Mouse (Mus musculus): Measurements from ENCODE around the gene Ptrh1. TPM values are rescaled to one million over a fixed set of nuclear protein-coding genes. Genes with fewer than 3 reads are reported as not detected.
A peak's percentile ranks its signal among the peaks of the same experiment; 100 is the strongest.

Gene Ptrh1
- polyA plus RNA-seq (2014; fragmentation: Nextera tagmentation; extraction: Ambion mirVana): 3.7 and 5.7 TPM in 2 replicates

DNA sequence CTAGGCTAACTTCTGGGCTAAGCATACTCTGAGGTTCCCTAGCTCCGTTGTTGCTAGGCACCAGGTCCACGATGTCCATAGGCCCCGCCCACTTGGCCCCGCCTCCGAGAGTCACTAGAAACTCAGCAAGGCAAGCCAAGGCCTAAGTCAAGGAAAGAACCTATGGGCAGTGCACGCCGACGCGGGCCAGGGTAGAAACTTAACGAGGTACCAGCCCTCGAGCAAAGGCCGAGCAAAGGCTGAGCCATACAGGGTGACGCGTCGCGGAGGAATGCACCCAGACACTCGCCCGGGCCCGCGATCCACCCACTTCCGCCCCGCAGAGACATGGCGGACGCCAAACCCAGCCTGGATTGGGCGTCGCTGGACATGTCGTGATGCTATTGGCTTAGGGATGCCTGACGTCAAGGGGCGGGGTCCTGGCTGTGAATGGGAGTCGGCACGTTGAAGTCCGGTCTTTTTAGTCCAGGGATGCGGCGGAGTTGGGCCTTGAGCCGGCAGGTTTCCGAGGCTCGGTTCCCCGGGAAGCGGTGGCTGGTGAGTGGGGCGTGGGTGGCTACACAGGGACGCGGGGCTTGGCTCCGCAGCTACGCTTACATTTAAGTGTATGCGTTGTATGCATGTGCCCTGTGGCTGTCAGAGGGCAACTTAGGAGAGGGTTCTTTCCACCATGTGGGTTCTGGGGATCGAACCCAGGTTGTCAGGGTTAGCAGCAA lies at the start of gene Ptrh1, which contains the start of gene Ttc16:
TSS of gene Ptrh1 (plus strand) at position 428 of the 716 bp plus-strand sequence.
TSS of gene Ttc16 (minus strand) at position 275 of the 716 bp plus-strand sequence.
- H3K9me3 ChIP-seq (replicated peaks; ENCODE audit: control insufficient read depth, low read length): no peaks in the 10 kb centered on the region
- peaks cover 11% of the 10 kb centered on the region for H3K4me1 ChIP-seq (ENCODE audit: control insufficient read depth, insufficient read depth, low read length)
- peak within 1 kb of the TSS; percentile 63 for H3K4me3 ChIP-seq (ENCODE audit: low read depth, low read length)
- WGBS (ENCODE audit: insufficient replicate concordance): under 1% methylated on average over 46 of the region's 46 CpGs
- peak; percentile 94 for ATAC-seq (replicated peaks; ENCODE audit: insufficient number of reproducible peaks, low FRiP score, low TSS enrichment)
- peak within 1 kb of the TSS; percentile 70 for H3K9ac ChIP-seq (ENCODE audit: low read depth, low read length)
- H3K36me3 ChIP-seq (ENCODE audit: control insufficient read depth, insufficient read depth, low read length): no peaks in the 10 kb centered on the region
- H3K27ac ChIP-seq (ENCODE audit: low read depth, low read length): peak within 1 kb of the TSS; percentile 75
- H3K27me3 ChIP-seq (ENCODE audit: control insufficient read depth, insufficient read depth, low read length): no peaks in the 10 kb centered on the region; the same call in 1 of the 2 replicates
- peak within 1 kb of the TSS; percentile 93 for H3K4me2 ChIP-seq

DNA sequence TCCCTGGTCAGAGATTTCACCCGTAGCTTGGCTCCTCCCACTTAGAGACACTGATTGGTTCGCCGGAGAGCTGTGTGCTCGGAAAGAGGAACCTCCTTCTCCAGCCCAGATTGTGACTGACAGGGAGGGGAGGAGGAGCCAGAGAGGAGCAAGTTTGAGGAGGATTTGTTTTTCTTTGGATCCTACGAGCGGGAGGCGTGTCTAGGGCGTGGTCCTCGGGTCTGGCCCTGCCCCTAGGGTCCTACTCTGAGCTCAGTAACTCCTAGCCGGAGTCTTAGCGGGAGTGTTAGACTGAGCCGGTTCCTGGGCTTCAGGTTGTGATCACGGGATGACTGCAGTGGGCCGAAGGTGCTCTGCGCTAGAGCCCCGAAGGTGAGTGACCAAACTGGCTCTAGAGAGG lies 48.2 kb upstream of the Ptrh1 start:
- no peaks in the 10 kb centered on the region for H3K36me3 ChIP-seq (ENCODE audit: control insufficient read depth, insufficient read depth, low read length)
- H3K4me1 ChIP-seq (ENCODE audit: control insufficient read depth, insufficient read depth, low read length): peaks cover 8% of the 10 kb centered on the region; the same call in 1 of the 2 replicates
- WGBS (ENCODE audit: insufficient replicate concordance): 1% methylated on average over 16 of the region's 16 CpGs
- H3K9ac ChIP-seq (ENCODE audit: low read depth, low read length): peak overlapping the region; percentile 65
- H3K27me3 ChIP-seq (ENCODE audit: control insufficient read depth, insufficient read depth, low read length): no peaks in the 10 kb centered on the region
- peak; percentile 91 for ATAC-seq (replicated peaks; ENCODE audit: insufficient number of reproducible peaks, low FRiP score, low TSS enrichment)
- H3K9me3 ChIP-seq (replicated peaks; ENCODE audit: control insufficient read depth, low read length): no peaks in the 10 kb centered on the region
- peak overlapping the region; percentile 67 for H3K4me2 ChIP-seq
- peak overlapping the region; percentile 57; the same call in 1 of the 2 replicates for H3K27ac ChIP-seq (ENCODE audit: low read depth, low read length)
- H3K4me3 ChIP-seq (ENCODE audit: low read depth, low read length): peak overlapping the region; percentile 43

DNA sequence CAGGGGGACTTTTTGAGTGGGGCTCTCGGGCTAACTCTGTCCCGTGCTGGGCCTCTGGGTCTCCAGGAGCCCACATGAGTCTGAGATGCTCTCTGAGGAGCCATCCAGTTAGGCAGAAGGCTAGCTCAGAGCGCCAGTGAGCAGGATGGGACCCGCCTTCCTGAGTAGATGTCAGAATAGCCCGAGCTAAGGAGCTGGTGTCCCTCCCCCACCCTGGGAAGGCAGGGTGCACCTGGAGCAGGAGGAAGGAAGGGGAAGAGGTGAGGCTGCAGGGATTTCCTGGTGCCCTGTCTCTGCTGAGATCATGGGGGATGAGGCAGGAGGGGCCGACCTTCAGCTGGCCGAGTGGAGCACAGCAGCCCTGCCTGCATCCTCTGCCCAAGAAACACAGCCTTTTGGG lies 47.1 kb upstream of the Ptrh1 start:
- Histone ChIP-seq H3K4me2 (peak overlapping the region; percentile 67), H3K9me3 (replicated peaks; ENCODE audit: control insufficient read depth, low read length) (no peaks in the 10 kb centered on the region), H3K9ac (ENCODE audit: low read depth, low read length) (peak overlapping the region; percentile 65), H3K4me1 (ENCODE audit: control insufficient read depth, insufficient read depth, low read length) (peaks cover 10% of the 10 kb centered on the region; the same call in 1 of the 2 replicates), H3K27ac (ENCODE audit: low read depth, low read length) (peak overlapping the region; percentile 62), H3K27me3 (ENCODE audit: control insufficient read depth, insufficient read depth, low read length) (no peaks in the 10 kb centered on the region), H3K36me3 (ENCODE audit: control insufficient read depth, insufficient read depth, low read length) (no peaks in the 10 kb centered on the region), H3K4me3 (ENCODE audit: low read depth, low read length) (peak overlapping the region; percentile 43)
- ATAC-seq (replicated peaks; ENCODE audit: insufficient number of reproducible peaks, low FRiP score, low TSS enrichment): no peak
- WGBS (ENCODE audit: insufficient replicate concordance): 33% methylated on average over 7 of the region's 7 CpGs

GRCm38 (mm10) chr2:32729547-32729946 lies 46.0 kb upstream of the Ptrh1 start:
- H3K36me3 ChIP-seq (ENCODE audit: control insufficient read depth, insufficient read depth, low read length): no peaks in the 10 kb centered on the region
- H3K4me2 ChIP-seq: peak overlapping the region; percentile 67
- H3K4me3 ChIP-seq (ENCODE audit: low read depth, low read length): peak overlapping the region; percentile 14; the same call in 1 of the 2 replicates
- peak overlapping the region; percentile 79 for H3K27ac ChIP-seq (ENCODE audit: low read depth, low read length)
- no peak for ATAC-seq (replicated peaks; ENCODE audit: insufficient number of reproducible peaks, low FRiP score, low TSS enrichment)
- H3K4me1 ChIP-seq (ENCODE audit: control insufficient read depth, insufficient read depth, low read length): peaks cover 15% of the 10 kb centered on the region
- H3K9ac ChIP-seq (ENCODE audit: low read depth, low read length): no peak overlapping the region
- WGBS (ENCODE audit: insufficient replicate concordance): 63% methylated on average over 4 of the region's 4 CpGs
- H3K27me3 ChIP-seq (ENCODE audit: control insufficient read depth, insufficient read depth, low read length): no peaks in the 10 kb centered on the region
- no peaks in the 10 kb centered on the region for H3K9me3 ChIP-seq (replicated peaks; ENCODE audit: control insufficient read depth, low read length)

DNA sequence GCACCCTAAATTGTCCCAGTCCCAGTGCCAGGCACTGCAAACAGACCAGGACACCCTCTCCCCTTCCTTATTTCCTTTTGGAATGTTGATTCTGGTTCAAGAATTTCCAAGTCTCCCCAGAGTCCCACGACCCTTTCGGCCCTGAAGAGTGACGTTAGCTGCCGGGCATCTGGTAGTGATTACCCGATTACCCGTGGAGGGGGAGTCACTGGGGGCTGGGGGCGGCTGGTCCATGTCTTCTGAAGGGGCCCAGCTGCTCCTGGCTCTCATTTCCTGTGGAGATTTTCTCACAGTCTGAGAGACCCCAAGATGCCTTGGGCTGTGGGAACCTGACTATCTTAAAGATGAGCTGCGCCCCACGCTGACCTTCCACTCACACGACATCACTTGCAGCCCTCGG lies 44.7 kb upstream of the Ptrh1 start:
- Histone ChIP-seq H3K4me2 (peak overlapping the region; percentile 67), H3K4me1 (ENCODE audit: control insufficient read depth, insufficient read depth, low read length) (peaks cover 20% of the 10 kb centered on the region), H3K4me3 (ENCODE audit: low read depth, low read length) (peak overlapping the region; percentile 14; the same call in 1 of the 2 replicates), H3K27ac (ENCODE audit: low read depth, low read length) (peak overlapping the region; percentile 79), H3K36me3 (ENCODE audit: control insufficient read depth, insufficient read depth, low read length) (no peaks in the 10 kb centered on the region), H3K9ac (ENCODE audit: low read depth, low read length) (0 out of 2 replicates have a peak overlapping the region, but pooled peaks have one; percentile 43), H3K27me3 (ENCODE audit: control insufficient read depth, insufficient read depth, low read length) (no peaks in the 10 kb centered on the region), H3K9me3 (replicated peaks; ENCODE audit: control insufficient read depth, low read length) (no peaks in the 10 kb centered on the region)
- ATAC-seq (replicated peaks; ENCODE audit: insufficient number of reproducible peaks, low FRiP score, low TSS enrichment): no peak
- WGBS (ENCODE audit: insufficient replicate concordance): 17% methylated on average over 11 of the region's 11 CpGs

GRCm38 (mm10) chr2:32731911-32732310 lies 43.7 kb upstream of the Ptrh1 start:
- H3K27me3 ChIP-seq (ENCODE audit: control insufficient read depth, insufficient read depth, low read length): no peaks in the 10 kb centered on the region
- no peak overlapping the region for H3K4me3 ChIP-seq (ENCODE audit: low read depth, low read length)
- H3K4me1 ChIP-seq (ENCODE audit: control insufficient read depth, insufficient read depth, low read length): peaks cover 20% of the 10 kb centered on the region
- H3K9me3 ChIP-seq (replicated peaks; ENCODE audit: control insufficient read depth, low read length): no peaks in the 10 kb centered on the region
- no peaks in the 10 kb centered on the region for H3K36me3 ChIP-seq (ENCODE audit: control insufficient read depth, insufficient read depth, low read length)
- H3K4me2 ChIP-seq: peak overlapping the region; percentile 67; the same call in 1 of the 2 replicates
- no peak overlapping the region for H3K9ac ChIP-seq (ENCODE audit: low read depth, low read length)
- 62% methylated on average over 4 of the region's 4 CpGs for WGBS (ENCODE audit: insufficient replicate concordance)
- peak overlapping the region; percentile 79 for H3K27ac ChIP-seq (ENCODE audit: low read depth, low read length)
- no peak for ATAC-seq (replicated peaks; ENCODE audit: insufficient number of reproducible peaks, low FRiP score, low TSS enrichment)

DNA sequence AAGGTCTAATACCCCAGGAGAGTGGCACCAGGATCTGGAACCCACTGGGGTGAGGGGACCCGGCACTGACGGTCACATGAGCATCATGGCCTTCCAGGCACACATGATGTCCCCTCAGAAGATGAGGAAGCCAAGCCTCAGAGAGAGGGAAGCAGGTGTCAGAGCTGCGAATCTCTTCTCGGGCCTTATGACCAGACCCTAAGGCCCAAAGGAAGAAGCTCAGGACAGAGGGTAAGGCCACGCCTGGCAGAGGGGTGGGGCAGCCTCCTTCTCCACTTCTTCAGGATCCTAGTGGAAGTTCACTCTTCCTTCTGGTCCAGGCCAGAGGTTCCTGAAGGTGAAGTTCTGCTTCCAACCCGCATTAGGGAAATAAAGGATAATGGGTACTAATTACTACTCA lies 42.9 kb upstream of the Ptrh1 start:
- H3K27ac ChIP-seq (ENCODE audit: low read depth, low read length): no peak overlapping the region
- H3K4me1 ChIP-seq (ENCODE audit: control insufficient read depth, insufficient read depth, low read length): peaks cover 22% of the 10 kb centered on the region
- no peaks in the 10 kb centered on the region for H3K9me3 ChIP-seq (replicated peaks; ENCODE audit: control insufficient read depth, low read length)
- ATAC-seq (replicated peaks; ENCODE audit: insufficient number of reproducible peaks, low FRiP score, low TSS enrichment): no peak
- no peak overlapping the region for H3K4me2 ChIP-seq
- H3K9ac ChIP-seq (ENCODE audit: low read depth, low read length): no peak overlapping the region
- 75% methylated on average over 6 of the region's 6 CpGs for WGBS (ENCODE audit: insufficient replicate concordance)
- H3K27me3 ChIP-seq (ENCODE audit: control insufficient read depth, insufficient read depth, low read length): no peaks in the 10 kb centered on the region
- no peaks in the 10 kb centered on the region for H3K36me3 ChIP-seq (ENCODE audit: control insufficient read depth, insufficient read depth, low read length)
- no peak overlapping the region for H3K4me3 ChIP-seq (ENCODE audit: low read depth, low read length)

GRCm38 (mm10) chr2:32734480-32734879 lies 41.1 kb upstream of the Ptrh1 start:
- Histone ChIP-seq H3K36me3 (ENCODE audit: control insufficient read depth, insufficient read depth, low read length) (no peaks in the 10 kb centered on the region), H3K27me3 (ENCODE audit: control insufficient read depth, insufficient read depth, low read length) (no peaks in the 10 kb centered on the region), H3K4me3 (ENCODE audit: low read depth, low read length) (no peak overlapping the region), H3K9ac (ENCODE audit: low read depth, low read length) (0 out of 2 replicates have a peak overlapping the region, but pooled peaks have one; percentile 7), H3K27ac (ENCODE audit: low read depth, low read length) (peak overlapping the region; percentile 72), H3K4me2 (peak overlapping the region; percentile 6; the same call in 1 of the 2 replicates), H3K9me3 (replicated peaks; ENCODE audit: control insufficient read depth, low read length) (no peaks in the 10 kb centered on the region), H3K4me1 (ENCODE audit: control insufficient read depth, insufficient read depth, low read length) (peaks cover 24% of the 10 kb centered on the region)
- WGBS (ENCODE audit: insufficient replicate concordance): 30% methylated on average over 4 of the region's 4 CpGs
- no peak for ATAC-seq (replicated peaks; ENCODE audit: insufficient number of reproducible peaks, low FRiP score, low TSS enrichment)

All from heart, embryonic 11.5 days (tissue).